Mouse (Mus musculus): ENCODE results near the gene Abhd5.

DNA sequence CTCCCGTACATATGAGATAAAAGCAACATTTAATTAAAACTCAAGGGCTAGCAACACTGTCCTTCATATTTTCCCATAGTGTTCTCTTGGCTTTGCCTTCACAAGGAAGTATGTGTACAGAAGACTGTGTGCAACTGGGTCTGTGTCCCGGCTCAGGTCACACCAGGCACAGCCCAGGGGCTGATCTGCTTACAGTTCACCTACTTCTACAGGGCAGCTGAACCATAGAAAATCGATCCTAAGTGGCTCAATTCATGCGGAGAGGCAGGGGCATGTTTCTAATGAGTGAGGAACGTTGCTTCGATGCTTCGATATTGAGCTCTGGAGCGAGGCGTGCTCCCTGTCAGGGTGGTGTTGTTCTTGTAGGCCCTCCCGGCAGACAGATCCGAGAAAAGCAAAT, 35.9 kb upstream of the Abhd5 start:
- TF ChIP-seq CTCF (IDR thresholded peaks at IDR 0.05; ENCODE audit: borderline replicate concordance, insufficient read depth, low read depth, low read length) (no peak), POLR2A (IDR thresholded peaks at IDR 0.05; ENCODE audit: borderline replicate concordance, insufficient read depth, low read length) (no peak)

Data from cerebellum, adult 2 months (tissue).